Mouse (Mus musculus) E14TG2a.4 (cell line): ENCODE results near the gene Slc13a4.
A peak's percentile ranks its signal among the peaks of the same experiment; 100 is the strongest.

Experiments
- CTCF ChIP-seq: conservative IDR thresholded peaks from 2 replicates; pipeline ENCODE4 v1.5.1; 2014; ENCODE audit warnings: low read length
- POU5F1 ChIP-seq: IDR thresholded peaks from 2 replicates; pipeline ENCODE4 v1.6.1; 2014; ENCODE audit warnings: low read length, borderline replicate concordance

DNA sequence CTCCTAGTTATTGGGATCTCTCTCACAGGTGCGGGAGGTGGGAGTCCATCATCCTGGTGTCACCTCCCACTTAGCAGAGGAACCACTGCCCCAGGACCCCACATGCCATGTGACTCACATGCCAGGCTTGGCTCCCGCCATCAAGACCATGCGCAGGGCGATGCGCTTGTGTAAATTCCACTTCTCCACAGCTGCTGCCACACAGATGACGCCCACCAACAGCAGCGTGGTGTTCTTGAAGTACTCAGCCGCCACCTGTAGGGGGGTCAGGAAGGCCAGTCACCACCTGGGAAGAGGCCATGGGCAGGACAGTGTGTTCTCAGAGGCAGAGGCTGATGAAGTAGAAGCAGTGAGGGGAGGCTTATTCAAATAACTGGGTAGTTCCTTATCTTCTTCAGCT, 18.3 kb downstream of the Slc13a4 start:
- TF ChIP-seq CTCF (peak; percentile 18; the same call in 1 of the 2 replicates), POU5F1 (no peak)
